Mouse (Mus musculus) kidney, adult 2 months (tissue): ENCODE measurements around the gene Rps27l. TPM values are rescaled to one million over a fixed set of nuclear protein-coding genes. Genes with fewer than 3 reads are reported as not detected.

Source experiments
- DNase-seq: peaks from one replicate; pipeline ENCODE4 v3.0.0; 2021
- H3K27ac ChIP-seq: fragments of 200-500 bp; 2 replicates; pipeline ENCODE4 v1.5.1; 2012; ENCODE audit warnings: low read depth, low read length, control low read depth, inconsistent platforms; ENCODE audit not compliant: insufficient read depth
- H3K27me3 ChIP-seq: fragments of 200-500 bp; replicated peaks from 2 replicates; pipeline ENCODE4 v1.6.1; 2012; ENCODE audit warnings: mild to moderate bottlenecking, moderate library complexity, low read length, inconsistent platforms; ENCODE audit not compliant: control insufficient read depth, insufficient read depth
- H3K36me3 ChIP-seq: fragments of 200-500 bp; 2 replicates; pipeline ENCODE4 v1.6.1; 2012; ENCODE audit warnings: mild to moderate bottlenecking, moderate library complexity, low read length, inconsistent platforms; ENCODE audit not compliant: control insufficient read depth, insufficient read depth
- H3K4me1 ChIP-seq: fragments of 200-500 bp; 2 replicates; pipeline ENCODE4 v1.6.1; 2011; ENCODE audit warnings: low read length; ENCODE audit not compliant: control insufficient read depth, insufficient read depth
- H3K4me3 ChIP-seq: fragments of 200-500 bp; 2 replicates; pipeline ENCODE4 v1.5.1; 2011; ENCODE audit warnings: mild to moderate bottlenecking, low read depth, low read length, control low read depth; ENCODE audit not compliant: insufficient read depth
- CTCF ChIP-seq: fragments of 200-500 bp; conservative IDR thresholded peaks from 2 replicates; pipeline ENCODE4 v1.5.1; 2011; ENCODE audit warnings: low read depth, mild to moderate bottlenecking, control low read depth, low read length, moderate library complexity, mixed read lengths; ENCODE audit not compliant: insufficient read depth, insufficient read length
- POLR2A ChIP-seq: fragments of 200-500 bp; IDR thresholded peaks from one replicate; pipeline ENCODE4 v1.6.1; 2011; ENCODE audit warnings: low read depth, low read length, control low read depth
- WGBS: fragments of 180-500 bp; shearing (Covaris S2); methylation state at CpG from one replicate; pipeline ENCODE4 v1.1.7; 2018; 5-methylcytosine and 5-hydroxymethylcytosine counted together
- polyA plus RNA-seq: library from polyadenylated mRNA; depleted of rRNA; stranded (reverse); fragments of >200 nt; gene quantifications from 2 replicates; pipeline ENCODE4 v1.2.3, GENCODE M21; 2012

Gene Rps27l
- polyA plus RNA-seq, 1 experiment = 128 TPM

DNA sequence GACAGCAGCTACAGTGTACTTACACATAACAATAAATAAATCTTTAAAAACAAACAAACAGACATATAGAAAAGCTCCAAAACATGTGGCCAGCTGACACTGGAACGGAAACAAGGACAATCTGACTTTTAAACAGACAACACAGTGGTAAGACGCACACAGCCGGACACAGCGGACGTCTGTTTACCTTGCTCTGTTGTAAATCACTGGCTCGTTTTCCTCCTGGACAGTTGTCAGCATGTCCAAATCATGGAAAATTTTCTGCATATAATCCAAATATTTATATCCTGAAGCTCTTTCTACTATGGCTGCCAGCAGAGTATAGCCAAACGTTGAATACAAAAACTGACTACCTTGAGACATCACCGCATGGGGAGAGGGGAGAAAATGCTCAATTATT, 21.6 kb downstream of the Rps27l start:
- Histone ChIP-seq H3K27me3 (no peaks in the 10 kb centered on the region), H3K4me3 (no peak overlapping the region), H3K36me3 (peaks cover 3% of the 10 kb centered on the region; the same call in 1 of the 2 replicates), H3K27ac (no peak overlapping the region), H3K4me1 (no peaks in the 10 kb centered on the region)
- TF ChIP-seq CTCF (no peak), POLR2A (no peak)
- no peak for DNase-seq
- 85% methylated on average over 8 of the region's 8 CpGs for WGBS

DNA sequence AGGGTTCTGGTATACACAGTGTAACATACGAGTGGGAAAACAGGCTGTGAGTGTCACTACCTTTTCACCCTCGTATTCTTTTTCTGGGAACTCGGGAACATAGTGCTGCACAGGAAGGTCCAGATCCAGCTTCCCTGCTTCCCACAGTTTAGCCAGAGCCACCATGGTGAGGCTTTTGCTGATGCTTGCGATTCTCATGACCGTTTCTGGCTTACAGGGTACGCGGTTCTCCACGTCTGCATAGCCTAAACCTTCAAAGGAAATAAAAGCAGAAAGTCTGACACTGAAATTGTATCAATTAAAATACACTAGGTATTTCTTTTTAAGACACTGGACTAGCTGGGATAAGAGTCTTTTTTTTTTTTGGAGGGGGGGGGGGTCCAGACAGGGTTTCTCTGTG, 25.2 kb downstream of the Rps27l start:
- TF ChIP-seq POLR2A (no peak), CTCF (no peak)
- DNase-seq = no peak
- WGBS = 84% methylated on average over 8 of the region's 8 CpGs

DNA sequence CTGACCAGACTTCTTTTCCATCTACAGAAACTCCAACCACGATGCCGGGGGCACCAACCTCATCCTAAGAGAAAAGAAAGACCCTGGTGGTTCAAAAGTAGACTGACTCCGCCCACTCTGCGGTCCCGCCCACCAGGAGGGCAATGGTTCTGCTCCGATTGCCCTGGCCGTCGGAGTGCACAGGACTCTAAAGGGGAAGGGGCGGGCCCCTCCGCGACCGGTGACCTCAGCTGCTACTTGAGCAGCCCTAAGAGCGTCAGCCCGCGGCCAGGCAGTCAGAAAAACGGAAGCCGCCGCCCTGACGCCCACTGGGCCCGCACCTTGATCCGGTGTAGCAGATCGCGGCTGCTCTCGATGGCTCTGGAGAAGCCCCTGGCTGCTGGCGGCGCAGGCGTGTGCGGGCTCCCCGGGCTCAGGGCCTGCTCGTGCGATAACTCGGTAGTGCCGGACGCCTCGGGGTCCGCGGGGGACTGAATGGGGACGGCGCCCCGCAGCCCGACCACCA, 28.9 kb downstream of the Rps27l start:
- TF ChIP-seq CTCF (no peak), POLR2A (no peak)

More for the DNA sequence above, 25.2 kb downstream of the Rps27l start:
- no peaks in the 10 kb centered on the region for H3K27me3 ChIP-seq
- H3K4me1 ChIP-seq = peaks cover 3% of the 10 kb centered on the region; the same call in 1 of the 2 replicates
- no peak overlapping the region for H3K27ac ChIP-seq
- H3K36me3 ChIP-seq = peaks cover 3% of the 10 kb centered on the region; the same call in 1 of the 2 replicates
- H3K4me3 ChIP-seq = no peak overlapping the region

DNA sequence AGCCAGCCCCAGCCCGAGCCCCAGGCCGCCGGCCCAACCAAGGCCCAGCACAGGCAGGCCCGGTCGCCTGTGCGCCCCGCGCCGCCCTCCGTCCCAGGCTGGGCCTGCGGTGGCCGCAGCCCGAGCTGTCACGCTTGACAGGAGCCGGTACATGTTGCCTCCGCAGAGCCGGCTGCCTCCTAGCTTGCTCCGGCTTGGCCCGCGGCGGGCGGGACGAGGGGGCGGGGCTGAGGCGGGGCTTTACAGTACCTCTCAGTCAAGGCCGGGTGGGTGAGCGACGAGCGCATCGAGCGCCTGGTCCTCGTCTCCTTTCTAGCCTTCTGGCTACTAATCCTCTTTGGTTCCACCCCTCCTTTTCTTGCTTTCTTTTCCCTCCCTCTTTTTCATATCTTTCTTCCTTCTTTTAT, 29.4 kb downstream of the Rps27l start, which contains the start of gene Lactb:
Gene Lactb, minus strand, starts transcription at position 246 of the 407 bp plus-strand sequence.
- Histone ChIP-seq H3K4me3 (peak within 1 kb of the TSS; percentile 86), H3K27ac (peak within 1 kb of the TSS; percentile 91)

More for the DNA sequence above, 28.9 kb downstream of the Rps27l start:
- peak; percentile 93 for DNase-seq
- H3K4me1 ChIP-seq = peaks cover 3% of the 10 kb centered on the region; the same call in 1 of the 2 replicates
- no peaks in the 10 kb centered on the region for H3K27me3 ChIP-seq
- peak overlapping the region; percentile 86 for H3K4me3 ChIP-seq
- under 1% methylated on average over 41 of the region's 41 CpGs for WGBS
- H3K36me3 ChIP-seq = no peaks in the 10 kb centered on the region; the same call in 1 of the 2 replicates
- H3K27ac ChIP-seq = peak overlapping the region; percentile 91

GRCm38 (mm10) chr9:66977121-66977520, 31.2 kb downstream of the Rps27l start:
- no peak overlapping the region for H3K27ac ChIP-seq
- 84% methylated on average over 5 of the region's 5 CpGs for WGBS
- H3K36me3 ChIP-seq = no peaks in the 10 kb centered on the region
- TF ChIP-seq CTCF (no peak), POLR2A (no peak)
- H3K4me3 ChIP-seq = no peak overlapping the region
- no peak for DNase-seq
- peaks cover 3% of the 10 kb centered on the region; the same call in 1 of the 2 replicates for H3K4me1 ChIP-seq
- no peaks in the 10 kb centered on the region for H3K27me3 ChIP-seq

More for the DNA sequence above, 29.4 kb downstream of the Rps27l start, which contains the start of gene Lactb:
- under 1% methylated on average over 32 of the region's 32 CpGs for WGBS
- Histone ChIP-seq H3K27me3 (no peaks in the 10 kb centered on the region), H3K4me1 (peaks cover 3% of the 10 kb centered on the region; the same call in 1 of the 2 replicates), H3K36me3 (no peaks in the 10 kb centered on the region; the same call in 1 of the 2 replicates)
- TF ChIP-seq CTCF = no peak
- TF ChIP-seq POLR2A = peak; percentile 31
- peak; percentile 98 for DNase-seq

DNA sequence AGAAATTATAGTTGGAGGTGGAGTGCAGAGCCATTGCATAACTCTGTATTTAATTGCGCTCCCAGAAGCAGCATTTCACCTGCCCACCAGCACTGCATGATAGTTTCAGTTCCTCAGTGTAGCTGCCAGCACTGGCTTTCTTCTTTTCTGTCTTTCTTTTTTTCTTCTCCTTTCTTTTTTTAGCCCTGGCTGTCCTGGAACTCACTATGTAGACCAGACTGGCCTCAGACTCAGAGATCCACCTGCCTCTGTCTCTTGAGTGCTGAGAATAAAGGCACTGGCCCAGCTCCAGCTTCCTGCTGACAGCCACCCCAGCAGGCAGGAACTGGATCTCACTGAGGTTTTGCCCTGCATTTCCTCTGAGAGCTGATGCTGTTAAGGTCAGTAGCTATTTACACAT, 32.1 kb downstream of the Rps27l start:
- Histone ChIP-seq H3K36me3 (no peaks in the 10 kb centered on the region), H3K4me3 (no peak overlapping the region), H3K27ac (no peak overlapping the region), H3K4me1 (peaks cover 3% of the 10 kb centered on the region; the same call in 1 of the 2 replicates), H3K27me3 (no peaks in the 10 kb centered on the region)
- 92% methylated on average over 1 of the region's 1 CpGs for WGBS
- DNase-seq = peak; percentile 27
- TF ChIP-seq CTCF = no peak
- TF ChIP-seq POLR2A = no peak

DNA sequence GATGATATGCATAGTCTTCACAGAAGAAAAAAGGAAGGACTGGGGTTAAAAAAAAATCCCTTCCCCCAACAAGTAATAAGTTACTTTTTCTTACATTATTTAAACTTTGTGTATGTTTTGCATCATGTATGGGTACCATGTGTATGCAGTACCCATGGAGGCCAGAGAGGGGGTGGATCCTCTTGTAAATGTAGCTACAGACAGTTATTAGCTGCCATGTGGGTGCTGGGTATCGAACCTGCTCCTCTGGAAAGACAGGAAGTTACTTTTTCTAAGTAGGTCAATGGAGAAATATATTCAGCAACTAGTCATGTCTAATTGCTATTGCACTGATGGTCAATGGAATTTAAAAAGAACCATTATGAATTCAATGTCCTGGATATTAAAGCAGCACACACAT, 32.6 kb downstream of the Rps27l start:
- WGBS = 88% methylated on average over 1 of the region's 1 CpGs
- Histone ChIP-seq H3K36me3 (no peaks in the 10 kb centered on the region), H3K27me3 (no peaks in the 10 kb centered on the region), H3K27ac (no peak overlapping the region), H3K4me1 (peaks cover 3% of the 10 kb centered on the region; the same call in 1 of the 2 replicates), H3K4me3 (no peak overlapping the region)
- TF ChIP-seq CTCF (no peak), POLR2A (no peak)
- no peak for DNase-seq
